Mouse (Mus musculus) bone marrow, adult 2 months (tissue): ENCODE measurements around the gene Sdsl.

Experiments used
- CTCF ChIP-seq: fragments of 200-500 bp; IDR thresholded peaks from 2 replicates; pipeline ENCODE4 v1.5.1; 2011; ENCODE audit warnings: low read length, control low read depth; ENCODE audit not compliant: control insufficient read depth, insufficient read depth
- POLR2A ChIP-seq: fragments of 200-500 bp; IDR thresholded peaks from 2 replicates; pipeline ENCODE4 v1.6.1; 2011; ENCODE audit warnings: low read depth, mild to moderate bottlenecking, control low read depth, low read length, borderline replicate concordance; ENCODE audit not compliant: control insufficient read depth

- TF ChIP-seq POLR2A (no peak), CTCF (no peak)
Measured at GRCm38 (mm10) chr5:120434231-120434735, 38.3 kb downstream of the Sdsl start.
